Mouse (Mus musculus) spleen, adult 12 weeks (tissue): ENCODE measurements at regions not wholly inside any gene's neighbourhood (a gene's known extent, or its start where the extent isn't known, plus 50 kb on each side); places are given as distances from the start of the nearest gene placed in this dataset.

Experiments
- DNase-seq: peaks from one replicate; pipeline ENCODE4 v3.0.0; 2022; ENCODE audit warnings: low spot score

GRCm38 (mm10) chr3:142939773-142940172 lies 58.0 kb upstream of the Pkn2 start:
- no peak for DNase-seq

GRCm38 (mm10) chr3:142935949-142936348 lies 54.1 kb upstream of the Pkn2 start:
- no peak for DNase-seq

GRCm38 (mm10) chr3:142934326-142934725 lies 52.5 kb upstream of the Pkn2 start:
- no peak for DNase-seq

- DNase-seq = no peak
Measured at GRCm38 (mm10) chr3:142933684-142934259, 52.0 kb upstream of the Pkn2 start.
